Mouse (Mus musculus): Measurements from ENCODE around the gene Prkce. TPM values are rescaled to one million over a fixed set of nuclear protein-coding genes. Genes with fewer than 3 reads are reported as not detected.

The Prkce gene
- polyA plus RNA-seq, 1 experiment, result 9.6 TPM

GRCm38 (mm10) chr17:86381464-86381863 lies 213.9 kb downstream of the Prkce start:
- no peak overlapping the region for H3K4me3 ChIP-seq (ENCODE audit: insufficient read depth, low read length)
- TF ChIP-seq CTCF (IDR thresholded peaks at IDR 0.05; ENCODE audit: borderline replicate concordance, insufficient read depth, low read length) (no peak), POLR2A (IDR thresholded peaks at IDR 0.05; ENCODE audit: low read depth, low read length) (no peak)
- H3K27ac ChIP-seq (ENCODE audit: insufficient read depth, low read length), result no peak overlapping the region
- H3K4me1 ChIP-seq (ENCODE audit: control insufficient read depth, insufficient read depth, low read length), result no peaks in the 10 kb centered on the region

- no peak for TF ChIP-seq POLR2A (IDR thresholded peaks at IDR 0.05; ENCODE audit: low read depth, low read length)
- no peak for TF ChIP-seq CTCF (IDR thresholded peaks at IDR 0.05; ENCODE audit: borderline replicate concordance, insufficient read depth, low read length)
Measured at GRCm38 (mm10) chr17:86382885-86383284, 215.3 kb downstream of the Prkce start.

DNA sequence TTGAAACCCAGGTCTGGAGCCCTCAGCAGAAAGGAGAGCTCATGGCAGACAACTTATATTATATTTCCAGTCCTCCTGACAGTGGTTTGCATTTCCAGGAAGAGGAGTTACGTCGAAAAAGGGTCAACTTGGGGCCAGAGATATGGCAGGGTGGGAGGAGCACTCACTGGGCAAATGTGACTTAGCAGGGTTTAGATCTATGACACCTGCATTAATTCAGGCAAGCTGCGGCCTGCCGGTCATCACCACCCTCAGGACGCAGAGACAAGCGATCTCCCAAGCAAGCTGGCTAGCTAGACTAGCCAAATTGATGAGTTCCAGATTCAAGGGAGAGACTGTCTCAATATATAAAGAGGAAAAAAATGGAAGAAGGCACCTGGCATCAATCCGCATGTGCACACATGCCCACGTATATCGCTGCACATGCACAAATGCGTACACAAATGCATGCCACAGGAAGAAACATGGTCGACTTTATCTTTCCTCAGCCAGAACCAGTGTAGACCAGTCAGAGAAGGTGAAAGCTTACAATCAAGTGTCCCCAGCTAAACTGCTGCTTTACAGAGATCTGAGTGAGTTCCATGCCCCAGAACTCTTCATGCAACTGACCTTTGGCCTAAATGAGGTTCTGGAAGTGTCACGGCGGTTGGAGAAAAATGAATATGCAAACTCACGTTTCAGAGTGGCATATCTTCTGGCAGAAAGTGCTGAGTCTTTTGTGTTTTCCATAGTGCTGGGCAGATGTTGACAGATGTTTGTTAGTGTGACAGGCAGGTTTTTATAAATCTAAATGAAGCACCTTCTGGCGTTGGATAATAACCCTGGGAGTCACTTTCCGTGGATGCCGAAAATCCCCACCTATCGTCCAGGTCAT lies 216.4 kb downstream of the Prkce start:
- Histone ChIP-seq H3K27ac (ENCODE audit: insufficient read depth, low read length) (no peak overlapping the region), H3K4me3 (ENCODE audit: insufficient read depth, low read length) (no peak overlapping the region), H3K4me1 (ENCODE audit: control insufficient read depth, insufficient read depth, low read length) (no peaks in the 10 kb centered on the region)
- no peak for TF ChIP-seq CTCF (IDR thresholded peaks at IDR 0.05; ENCODE audit: borderline replicate concordance, insufficient read depth, low read length)
- TF ChIP-seq POLR2A (IDR thresholded peaks at IDR 0.05; ENCODE audit: low read depth, low read length), result no peak

More at GRCm38 (mm10) chr17:86382885-86383284, 215.3 kb downstream of the Prkce start:
- Histone ChIP-seq H3K4me3 (ENCODE audit: insufficient read depth, low read length) (no peak overlapping the region), H3K4me1 (ENCODE audit: control insufficient read depth, insufficient read depth, low read length) (no peaks in the 10 kb centered on the region), H3K27ac (ENCODE audit: insufficient read depth, low read length) (no peak overlapping the region)

DNA sequence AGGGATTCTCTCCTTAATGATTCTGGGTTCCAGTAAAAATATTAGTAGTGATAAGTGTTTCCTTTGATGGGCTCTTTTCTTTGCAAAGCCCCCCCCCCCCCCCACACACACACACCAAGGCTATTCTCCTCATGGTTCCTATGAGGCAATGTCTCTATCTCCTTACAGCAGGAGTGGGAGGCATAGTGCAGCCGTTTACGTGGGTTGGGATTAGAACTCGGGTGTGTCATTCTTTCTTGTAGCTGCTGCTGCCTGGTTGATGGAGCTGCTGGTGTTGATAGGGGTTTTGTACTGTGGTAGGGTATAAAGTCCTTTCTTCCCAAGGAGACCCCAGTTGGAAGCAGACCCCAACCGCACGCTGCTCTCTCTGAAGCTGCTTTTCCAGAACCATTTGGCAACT lies 224.9 kb downstream of the Prkce start:
- Histone ChIP-seq H3K4me1 (ENCODE audit: control insufficient read depth, insufficient read depth, low read length) (no peaks in the 10 kb centered on the region), H3K4me3 (ENCODE audit: insufficient read depth, low read length) (no peak overlapping the region), H3K27ac (ENCODE audit: insufficient read depth, low read length) (no peak overlapping the region)
- TF ChIP-seq CTCF (IDR thresholded peaks at IDR 0.05; ENCODE audit: borderline replicate concordance, insufficient read depth, low read length) (no peak), POLR2A (IDR thresholded peaks at IDR 0.05; ENCODE audit: low read depth, low read length) (no peak)

- Histone ChIP-seq H3K27ac (ENCODE audit: insufficient read depth, low read length) (no peak overlapping the region), H3K4me1 (ENCODE audit: control insufficient read depth, insufficient read depth, low read length) (no peaks in the 10 kb centered on the region), H3K4me3 (ENCODE audit: insufficient read depth, low read length) (no peak overlapping the region)
- no peak for TF ChIP-seq POLR2A (IDR thresholded peaks at IDR 0.05; ENCODE audit: low read depth, low read length)
- TF ChIP-seq CTCF (IDR thresholded peaks at IDR 0.05; ENCODE audit: borderline replicate concordance, insufficient read depth, low read length), result no peak
Measured at GRCm38 (mm10) chr17:86393191-86393590, 225.6 kb downstream of the Prkce start.

GRCm38 (mm10) chr17:86397097-86397496 lies 229.5 kb downstream of the Prkce start:
- no peak for TF ChIP-seq POLR2A (IDR thresholded peaks at IDR 0.05; ENCODE audit: low read depth, low read length)
- no peak for TF ChIP-seq CTCF (IDR thresholded peaks at IDR 0.05; ENCODE audit: borderline replicate concordance, insufficient read depth, low read length)
- no peak overlapping the region for H3K27ac ChIP-seq (ENCODE audit: insufficient read depth, low read length)
- no peak overlapping the region for H3K4me3 ChIP-seq (ENCODE audit: insufficient read depth, low read length)
- no peaks in the 10 kb centered on the region for H3K4me1 ChIP-seq (ENCODE audit: control insufficient read depth, insufficient read depth, low read length)

GRCm38 (mm10) chr17:86397647-86398046 lies 230.1 kb downstream of the Prkce start:
- no peaks in the 10 kb centered on the region for H3K4me1 ChIP-seq (ENCODE audit: control insufficient read depth, insufficient read depth, low read length)
- no peak overlapping the region for H3K4me3 ChIP-seq (ENCODE audit: insufficient read depth, low read length)
- TF ChIP-seq CTCF (IDR thresholded peaks at IDR 0.05; ENCODE audit: borderline replicate concordance, insufficient read depth, low read length) (no peak), POLR2A (IDR thresholded peaks at IDR 0.05; ENCODE audit: low read depth, low read length) (no peak)
- H3K27ac ChIP-seq (ENCODE audit: insufficient read depth, low read length), result no peak overlapping the region

DNA sequence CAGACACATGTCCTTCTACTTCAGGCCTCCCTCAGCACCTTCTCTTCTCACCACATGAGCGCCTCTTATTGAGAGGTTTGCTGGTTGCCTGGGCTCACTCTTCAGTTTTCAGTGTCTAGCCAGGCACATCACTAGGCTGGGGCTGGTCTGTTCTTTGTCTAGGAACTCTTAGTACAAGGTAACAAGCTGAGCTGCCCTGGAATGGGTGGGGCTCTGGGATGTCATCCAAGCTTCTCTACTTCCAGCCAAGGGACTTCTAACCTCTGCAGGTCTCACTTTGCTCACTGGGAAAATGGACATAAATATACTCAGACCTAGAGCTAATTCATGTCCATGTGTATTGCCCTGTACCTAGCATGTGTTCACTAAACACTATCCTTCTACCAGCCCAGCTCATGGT lies 230.6 kb downstream of the Prkce start:
- Histone ChIP-seq H3K4me3 (ENCODE audit: insufficient read depth, low read length) (no peak overlapping the region), H3K4me1 (ENCODE audit: control insufficient read depth, insufficient read depth, low read length) (no peaks in the 10 kb centered on the region), H3K27ac (ENCODE audit: insufficient read depth, low read length) (no peak overlapping the region)
- no peak for TF ChIP-seq CTCF (IDR thresholded peaks at IDR 0.05; ENCODE audit: borderline replicate concordance, insufficient read depth, low read length)
- TF ChIP-seq POLR2A (IDR thresholded peaks at IDR 0.05; ENCODE audit: low read depth, low read length), result no peak

- Histone ChIP-seq H3K4me3 (ENCODE audit: insufficient read depth, low read length) (no peak overlapping the region), H3K4me1 (ENCODE audit: control insufficient read depth, insufficient read depth, low read length) (no peaks in the 10 kb centered on the region), H3K27ac (ENCODE audit: insufficient read depth, low read length) (no peak overlapping the region)
- no peak for TF ChIP-seq POLR2A (IDR thresholded peaks at IDR 0.05; ENCODE audit: low read depth, low read length)
- no peak for TF ChIP-seq CTCF (IDR thresholded peaks at IDR 0.05; ENCODE audit: borderline replicate concordance, insufficient read depth, low read length)
Measured at GRCm38 (mm10) chr17:86400032-86400431, 232.4 kb downstream of the Prkce start.

- no peak overlapping the region for H3K27ac ChIP-seq (ENCODE audit: insufficient read depth, low read length)
- no peak overlapping the region for H3K4me3 ChIP-seq (ENCODE audit: insufficient read depth, low read length)
- H3K4me1 ChIP-seq (ENCODE audit: control insufficient read depth, insufficient read depth, low read length), result peaks cover 3% of the 10 kb centered on the region; the same call in 1 of the 2 replicates
- no peak for TF ChIP-seq POLR2A (IDR thresholded peaks at IDR 0.05; ENCODE audit: low read depth, low read length)
- TF ChIP-seq CTCF (IDR thresholded peaks at IDR 0.05; ENCODE audit: borderline replicate concordance, insufficient read depth, low read length), result no peak
Measured at GRCm38 (mm10) chr17:86404795-86405501, 237.4 kb downstream of the Prkce start.
